Mouse (Mus musculus): ENCODE measurements around the gene Rorb. TPM values are rescaled to one million over a fixed set of nuclear protein-coding genes. Genes with fewer than 3 reads are reported as not detected.

The Rorb gene
- polyA plus RNA-seq (2012; fragmentation: generic; extraction: Trizol) = under 1 TPM; 0.04 to 0.09 TPM

DNA sequence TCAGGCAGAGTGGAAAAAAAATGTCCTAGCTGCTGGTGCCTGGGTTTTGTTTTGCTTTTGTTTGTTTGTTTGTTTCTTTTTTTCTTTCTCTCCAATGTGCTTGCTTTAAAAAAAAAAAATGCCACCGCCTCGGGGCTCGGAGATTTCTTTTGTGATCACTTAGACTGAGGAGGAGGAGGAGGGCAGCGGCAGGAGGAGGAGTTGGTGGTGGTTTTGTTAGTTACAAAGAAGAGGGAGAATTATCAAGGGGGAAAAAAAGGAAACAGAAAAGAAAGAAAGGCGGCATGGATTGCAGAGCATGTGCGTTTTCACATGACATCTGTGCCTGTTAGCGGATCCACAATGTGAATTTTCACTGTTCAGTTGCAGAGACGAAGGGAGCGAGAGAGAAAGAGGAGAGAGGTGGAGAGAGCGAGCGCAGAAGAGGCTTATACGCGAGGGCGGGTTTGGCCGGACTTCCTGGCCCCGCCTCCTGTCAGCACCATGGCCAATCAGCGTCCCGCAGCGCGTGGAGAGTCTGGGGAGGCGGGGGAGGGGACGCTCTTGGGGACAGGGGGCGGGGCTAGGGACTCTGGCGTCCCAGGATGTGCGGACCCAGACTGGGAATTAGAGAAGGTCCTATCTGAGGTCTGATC is at the start of gene Rorb:
Gene Rorb, minus strand, starts transcription at position 404 of the 635 bp plus-strand sequence.

